Mouse (Mus musculus): ENCODE data around the gene Pex6. TPM values are rescaled to one million over a fixed set of nuclear protein-coding genes. Genes with fewer than 3 reads are reported as not detected.

Pex6 gene
- 36.4 and 50.9 TPM in 2 replicates for polyA plus RNA-seq (2012; rRNA removed)

DNA sequence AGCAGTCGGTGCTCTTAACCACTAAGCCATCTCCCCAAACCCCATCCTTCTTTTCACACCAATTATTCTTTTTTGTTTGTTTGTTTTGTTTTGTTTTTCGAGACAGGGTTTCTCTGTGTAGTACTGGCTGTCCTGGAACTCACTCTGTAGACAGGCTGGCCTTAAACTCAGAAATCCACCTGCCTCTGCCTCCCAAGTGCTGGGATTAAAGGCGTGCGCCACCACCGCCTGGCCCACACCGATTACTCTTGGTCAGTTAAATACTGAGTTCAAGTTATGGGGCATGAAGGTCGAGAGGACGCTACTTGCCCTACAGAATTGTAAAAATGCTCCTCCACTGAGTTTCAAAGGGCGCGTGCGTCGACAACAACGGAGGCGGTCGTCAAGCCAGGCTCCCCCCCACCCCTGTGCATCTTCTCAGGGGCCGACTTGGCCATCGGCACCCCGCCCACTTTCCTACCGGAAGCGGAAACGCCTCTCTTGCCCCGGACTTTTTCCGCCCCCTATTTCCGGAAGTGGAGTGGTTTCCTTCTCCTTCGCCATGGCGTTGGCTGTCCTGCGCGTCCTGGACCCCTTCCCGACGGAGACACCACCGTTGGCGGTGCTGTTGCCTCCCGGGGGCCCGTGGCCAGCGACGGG lies at the start of gene Pex6:
Gene Pex6, plus strand, starts transcription at position 505 of the 639 bp plus-strand sequence.

DNA sequence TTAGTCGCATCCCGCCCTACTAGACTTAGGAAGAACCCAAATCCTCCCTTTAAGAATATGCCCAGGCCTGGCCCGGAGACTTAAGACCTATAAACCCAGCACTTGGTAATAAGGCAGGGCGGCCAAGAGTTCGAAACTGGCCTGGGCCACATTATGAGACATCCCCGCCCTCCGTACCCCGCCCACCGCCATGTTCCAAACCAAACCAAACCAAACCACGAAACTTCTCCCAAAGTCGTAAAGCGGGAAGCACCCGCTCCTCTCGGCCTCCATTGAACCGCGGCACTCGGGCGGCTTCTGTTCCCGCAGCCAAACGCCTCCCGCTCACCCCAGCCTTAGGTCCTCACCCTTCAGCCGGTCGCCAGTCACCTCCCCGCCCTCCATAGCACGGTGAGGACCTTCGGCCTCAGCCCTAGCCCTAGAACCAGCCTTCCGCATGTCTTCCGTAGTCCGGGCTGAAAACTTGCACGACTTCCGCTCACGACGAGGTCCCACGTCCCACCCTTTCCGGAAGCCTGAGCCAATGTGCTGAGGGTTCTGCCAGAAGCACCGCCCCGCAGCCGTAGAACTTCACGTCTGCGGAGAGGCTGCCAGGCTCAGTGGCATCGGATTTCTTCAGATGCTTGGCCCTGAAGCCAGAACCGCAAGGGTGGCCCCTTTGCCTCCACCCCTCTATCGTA lies 37.3 kb upstream of the Pex6 start, which contains the start of gene Rrp36:
Gene Rrp36, minus strand, starts transcription at position 503 of the 680 bp plus-strand sequence.

DNA sequence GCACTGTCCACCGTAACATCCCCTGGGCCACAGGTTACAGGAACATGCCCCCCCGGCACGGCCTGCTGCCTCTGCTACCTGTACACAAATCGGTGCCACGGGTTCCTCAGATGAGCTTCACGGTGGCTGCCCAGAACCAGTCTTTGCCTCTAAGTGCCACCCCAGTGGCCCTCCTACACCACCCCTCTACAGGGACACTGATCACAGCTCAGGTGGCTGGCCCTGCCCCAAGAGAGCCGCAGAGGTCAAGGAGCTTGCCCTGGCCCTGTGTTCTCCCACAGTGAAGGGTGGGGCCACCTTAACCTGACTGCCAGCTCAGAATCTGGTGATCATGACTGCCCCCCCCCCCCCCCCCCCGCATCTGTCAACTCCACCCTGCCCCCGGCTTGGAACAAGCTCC lies 32.8 kb upstream of the Pex6 start, which contains the start of gene Mea1:
Gene Mea1, plus strand, starts transcription at position 378 of the 400 bp plus-strand sequence.

DNA sequence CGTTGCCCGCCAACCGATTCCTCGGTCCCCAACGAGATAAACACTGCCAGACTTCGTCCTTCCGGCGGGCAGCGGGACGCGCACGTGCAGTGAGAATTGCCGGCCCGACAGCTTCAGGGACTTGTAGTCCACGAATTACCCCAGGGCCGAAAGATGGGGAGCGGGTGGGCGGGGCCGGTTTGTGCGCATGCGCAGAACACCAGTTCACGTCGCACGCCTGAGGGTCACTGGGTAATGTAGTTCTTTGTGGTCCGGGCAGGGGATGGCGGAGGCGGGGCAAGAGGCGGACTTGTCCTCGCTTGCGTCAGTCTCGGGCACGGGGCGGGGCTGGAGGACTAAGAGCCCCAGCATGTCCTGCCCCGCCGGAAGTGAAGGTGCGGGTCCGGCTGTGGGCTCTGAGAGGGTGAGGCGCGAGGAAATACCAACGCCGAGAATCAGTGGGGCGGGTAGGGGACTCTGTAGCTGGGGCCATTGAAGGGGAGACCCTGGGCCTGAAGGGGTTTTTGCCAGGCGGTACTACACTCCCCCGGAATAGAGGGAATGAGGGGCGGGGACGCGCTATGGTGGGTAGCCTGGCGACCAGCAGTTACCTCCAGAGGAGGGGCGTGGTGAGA lies 30.4 kb upstream of the Pex6 start, which contains the start of gene Klhdc3:
Gene Klhdc3, minus strand, starts transcription at position 155 of the 614 bp plus-strand sequence.

DNA sequence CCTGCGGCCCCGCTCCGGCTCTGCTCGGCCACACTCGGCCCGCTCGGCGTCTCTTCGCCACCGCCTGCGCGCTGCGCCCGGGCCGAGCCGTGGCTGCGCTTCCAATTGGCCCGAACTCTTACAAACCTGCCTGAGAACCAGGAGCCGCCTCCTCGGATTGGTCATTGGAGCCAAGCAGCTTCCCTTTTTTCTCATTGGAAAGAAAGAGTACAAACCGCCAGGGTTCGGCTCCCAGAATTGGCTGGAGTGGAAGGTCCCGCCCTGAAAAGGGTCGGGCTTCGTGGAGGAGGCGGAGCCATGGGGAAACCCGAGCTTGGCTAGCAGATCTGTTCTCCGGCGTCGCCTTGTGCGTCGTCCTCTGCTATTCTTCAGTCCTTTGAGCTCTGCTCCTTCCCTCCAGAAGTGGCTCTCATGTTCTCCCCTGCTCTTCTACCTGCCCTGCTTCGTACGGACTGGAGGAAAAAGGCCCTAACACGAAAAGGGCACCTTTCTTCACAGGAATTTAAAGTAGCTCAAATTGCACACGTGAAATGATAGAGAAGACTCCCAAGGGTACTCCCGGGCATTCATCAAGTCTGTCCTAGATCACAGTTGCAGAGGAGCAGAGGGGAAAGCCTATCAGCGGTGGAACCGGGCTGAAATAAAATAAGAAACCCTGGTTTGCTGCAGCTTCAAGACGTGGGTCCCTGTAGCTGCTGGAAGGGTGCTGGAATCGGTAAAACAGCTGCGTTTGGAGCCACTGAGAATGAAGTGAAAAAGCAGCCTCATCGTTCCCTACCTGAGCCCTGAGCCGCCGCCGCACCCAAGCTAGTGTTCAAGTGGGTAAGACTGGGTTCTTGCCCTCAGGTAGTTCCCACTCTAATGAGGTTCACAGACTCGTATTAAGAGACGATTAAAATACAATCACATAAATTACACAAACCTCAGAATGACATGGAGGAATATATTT lies 6.1 kb upstream of the Pex6 start, which contains the start of gene Ppp2r5d:
Gene Ppp2r5d, minus strand, starts transcription at position 225 of the 949 bp plus-strand sequence.

DNA sequence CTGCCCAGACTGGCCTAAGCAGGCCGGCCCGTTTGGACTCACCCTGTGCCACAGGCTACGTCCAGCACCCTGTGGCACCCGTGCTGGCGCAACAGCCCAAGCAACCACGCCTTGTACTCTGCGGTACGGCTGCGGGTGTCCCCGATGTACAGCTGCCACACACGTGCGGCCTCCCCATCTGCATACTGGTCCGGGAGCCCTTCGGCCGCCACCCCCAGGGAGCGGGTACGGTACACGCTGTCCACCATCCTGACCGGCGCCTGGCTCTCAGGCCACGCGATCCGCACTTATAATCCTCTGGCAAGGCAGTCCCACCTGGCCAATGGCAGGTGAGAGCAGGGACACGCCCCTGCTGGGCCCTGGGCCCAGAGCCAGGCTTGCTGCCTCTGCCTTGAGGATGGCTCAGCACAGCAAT lies 17.6 kb downstream of the Pex6 start, which contains the start of gene Gnmt:
Gene Gnmt, minus strand, starts transcription at position 265 of the 415 bp plus-strand sequence.

DNA sequence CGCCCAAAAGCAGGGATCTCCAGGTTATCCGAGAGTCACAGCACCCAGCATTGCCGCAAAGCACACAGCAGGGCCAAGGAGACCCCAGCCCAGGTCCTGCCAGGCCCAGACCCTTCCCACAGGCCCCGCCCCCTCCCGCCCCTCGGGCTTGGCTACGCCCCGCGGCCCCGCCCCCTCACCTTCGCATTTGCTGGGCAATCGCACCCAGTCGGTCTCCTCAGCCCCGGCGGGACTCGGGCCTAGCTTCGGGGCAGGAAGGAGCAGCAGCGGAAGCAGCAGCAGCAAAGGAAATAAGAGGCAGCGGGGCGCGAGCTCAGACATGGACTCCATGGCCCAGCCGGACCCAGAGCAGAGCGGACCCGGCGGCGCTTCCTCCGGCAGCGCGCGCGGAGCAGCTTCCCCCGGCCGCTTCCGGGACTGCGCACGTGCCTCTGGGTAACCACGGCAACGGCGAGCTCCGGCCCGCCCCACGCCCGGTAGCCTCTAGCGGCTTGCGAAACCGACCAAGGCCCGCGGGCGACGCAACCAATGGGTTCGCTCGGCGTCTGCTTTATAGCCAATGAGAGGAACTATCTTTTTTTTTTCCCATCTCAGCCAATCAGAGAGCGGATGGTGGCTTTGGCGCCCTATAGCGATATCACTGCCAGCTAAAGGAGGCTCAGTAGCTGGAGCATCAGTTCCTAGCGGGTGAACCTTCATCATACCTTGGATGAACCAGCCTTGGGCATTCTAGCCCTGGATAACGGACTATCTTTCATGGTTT lies 40.7 kb downstream of the Pex6 start, which contains the start of gene Cnpy3:
Gene Cnpy3, minus strand, starts transcription at position 421 of the 763 bp plus-strand sequence.

DNA sequence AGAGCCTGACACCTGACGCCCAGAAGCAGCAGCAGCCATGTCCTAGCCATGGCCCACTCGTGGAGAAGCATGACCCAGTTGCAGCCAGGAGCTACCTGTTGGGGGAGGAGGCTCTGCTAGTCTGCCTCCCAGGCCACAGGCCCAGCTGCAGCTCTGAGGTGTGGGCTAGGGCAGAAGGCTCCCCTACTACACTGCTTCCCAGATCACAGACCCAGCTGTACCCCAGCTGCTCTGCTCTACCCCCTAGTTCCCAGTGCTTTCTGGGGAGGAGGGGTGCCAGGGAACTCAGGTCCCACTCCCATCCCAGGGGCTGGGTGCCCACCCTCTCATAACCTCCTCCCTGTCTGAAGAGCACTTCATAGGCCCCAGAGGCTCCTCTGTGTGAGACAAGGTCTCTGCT lies 52.3 kb downstream of the Pex6 start, which contains the start of gene Ptcra:
Gene Ptcra, minus strand, starts transcription at position 169 of the 400 bp plus-strand sequence.

DNA sequence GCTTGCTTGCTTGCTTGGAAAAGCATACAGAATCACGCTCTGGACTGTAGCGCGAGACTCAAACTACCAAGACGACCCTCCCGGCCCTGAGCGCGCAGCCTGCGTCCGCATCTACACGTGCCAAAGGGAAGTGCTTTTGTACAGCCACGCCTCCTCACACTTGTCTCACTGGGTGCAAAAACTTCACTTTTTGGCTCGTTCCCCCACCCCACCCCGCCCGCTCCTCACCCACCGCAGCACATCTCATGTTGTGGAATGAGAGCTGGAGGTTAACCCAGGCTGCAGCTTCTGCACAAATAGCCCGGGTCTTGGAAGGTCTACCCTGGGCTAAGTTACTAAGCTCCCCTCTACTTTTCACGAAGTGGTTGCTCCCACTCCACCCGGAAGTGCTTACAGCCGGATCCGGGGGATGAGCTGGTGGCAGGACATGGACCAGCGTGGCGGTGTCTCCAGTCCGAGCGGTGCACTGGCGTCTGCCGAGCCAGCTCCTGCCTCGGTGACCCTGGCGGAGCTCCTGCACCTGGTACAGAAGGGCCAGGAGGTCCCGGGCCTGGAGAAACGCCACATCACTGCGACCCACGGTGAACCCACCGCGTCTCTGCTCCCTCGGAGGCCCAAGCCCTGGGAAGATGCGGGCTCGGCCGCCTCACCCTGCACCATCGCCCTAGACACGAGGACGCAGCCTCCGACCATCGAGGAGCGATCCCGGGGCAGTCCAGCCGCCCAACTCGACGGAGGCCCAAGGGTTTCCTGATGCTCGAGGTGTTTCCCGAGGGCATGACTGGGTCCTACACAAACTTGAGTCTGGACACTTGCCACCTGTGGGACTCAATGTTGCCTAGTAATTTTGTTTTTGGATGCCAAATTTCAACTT lies 61.4 kb downstream of the Pex6 start, which contains the start of gene 2310039H08Rik:
Gene 2310039H08Rik, plus strand, starts transcription at position 232 of the 874 bp plus-strand sequence.

Other genes with a start within 250 kb of the Pex6 start
- 0.13 and 0.16 TPM in 2 replicates for gene Ttbk1, start 223.8 kb upstream of the Pex6 start, polyA plus RNA-seq (2012; rRNA removed)
- gene Dnph1, start 214.8 kb upstream of the Pex6 start, polyA plus RNA-seq (2012; rRNA removed) = 5.5 TPM in 2 replicates
- 8.6 and 9.6 TPM in 2 replicates for gene Cul9, start 165.1 kb upstream of the Pex6 start, polyA plus RNA-seq (2012; rRNA removed)
- 115 and 152 TPM in 2 replicates for gene Srf, start 155.3 kb upstream of the Pex6 start, polyA plus RNA-seq (2012; rRNA removed)
- gene Ptk7, start 82.0 kb upstream of the Pex6 start, polyA plus RNA-seq (2012; rRNA removed) = 9.8 and 11.4 TPM in 2 replicates
- gene Klc4, start 65.4 kb upstream of the Pex6 start, polyA plus RNA-seq (2012; rRNA removed) = 25.6 and 26.9 TPM in 2 replicates
- gene Mrpl2, start 65.2 kb upstream of the Pex6 start, polyA plus RNA-seq (2012; rRNA removed) = 82.3 and 134 TPM in 2 replicates
- 10.3 and 11.6 TPM in 2 replicates for gene Cul7, start 61.1 kb upstream of the Pex6 start, polyA plus RNA-seq (2012; rRNA removed)
- 12.3 and 13.9 TPM in 2 replicates for gene Rrp36, start 37.1 kb upstream of the Pex6 start, polyA plus RNA-seq (2012; rRNA removed)
- gene Mea1, start 32.7 kb upstream of the Pex6 start, polyA plus RNA-seq (2012; rRNA removed) = 38.3 and 46.0 TPM in 2 replicates
- 43.7 and 44.0 TPM in 2 replicates for gene Klhdc3, start 30.5 kb upstream of the Pex6 start, polyA plus RNA-seq (2012; rRNA removed)
- 24.8 and 25.1 TPM in 2 replicates for gene Ppp2r5d, start 6.4 kb upstream of the Pex6 start, polyA plus RNA-seq (2012; rRNA removed)
- 5.5 and 6.4 TPM in 2 replicates for gene Gnmt, start 17.7 kb downstream of the Pex6 start, polyA plus RNA-seq (2012; rRNA removed)
- 21.6 and 22.8 TPM in 2 replicates for gene Cnpy3, start 40.8 kb downstream of the Pex6 start, polyA plus RNA-seq (2012; rRNA removed)
- gene Ptcra, start 52.2 kb downstream of the Pex6 start, polyA plus RNA-seq (2012; rRNA removed) = not detected in 2 replicates
- 72.5 and 98.8 TPM in 2 replicates for gene 2310039H08Rik, start 61.2 kb downstream of the Pex6 start, polyA plus RNA-seq (2012; rRNA removed)
- gene Rpl7l1, start 71.2 kb downstream of the Pex6 start, polyA plus RNA-seq (2012; rRNA removed) = 4.9 and 6.2 TPM in 2 replicates
- gene Bicral, start 147.0 kb downstream of the Pex6 start, polyA plus RNA-seq (2012; rRNA removed) = 2.3 and 3.6 TPM in 2 replicates
- 6.6 and 9.8 TPM in 2 replicates for gene Tbcc, start 179.2 kb downstream of the Pex6 start, polyA plus RNA-seq (2012; rRNA removed)
- not detected in 2 replicates for gene Prph2, start 199.0 kb downstream of the Pex6 start, polyA plus RNA-seq (2012; rRNA removed)

All from stomach, adult 2 months (tissue).